Mouse (Mus musculus): Measurements from ENCODE around the gene Asic3. TPM values are rescaled to one million over a fixed set of nuclear protein-coding genes. Genes with fewer than 3 reads are reported as not detected.

Asic3 gene
- polyA plus RNA-seq, 2 experiments, result not detected

DNA sequence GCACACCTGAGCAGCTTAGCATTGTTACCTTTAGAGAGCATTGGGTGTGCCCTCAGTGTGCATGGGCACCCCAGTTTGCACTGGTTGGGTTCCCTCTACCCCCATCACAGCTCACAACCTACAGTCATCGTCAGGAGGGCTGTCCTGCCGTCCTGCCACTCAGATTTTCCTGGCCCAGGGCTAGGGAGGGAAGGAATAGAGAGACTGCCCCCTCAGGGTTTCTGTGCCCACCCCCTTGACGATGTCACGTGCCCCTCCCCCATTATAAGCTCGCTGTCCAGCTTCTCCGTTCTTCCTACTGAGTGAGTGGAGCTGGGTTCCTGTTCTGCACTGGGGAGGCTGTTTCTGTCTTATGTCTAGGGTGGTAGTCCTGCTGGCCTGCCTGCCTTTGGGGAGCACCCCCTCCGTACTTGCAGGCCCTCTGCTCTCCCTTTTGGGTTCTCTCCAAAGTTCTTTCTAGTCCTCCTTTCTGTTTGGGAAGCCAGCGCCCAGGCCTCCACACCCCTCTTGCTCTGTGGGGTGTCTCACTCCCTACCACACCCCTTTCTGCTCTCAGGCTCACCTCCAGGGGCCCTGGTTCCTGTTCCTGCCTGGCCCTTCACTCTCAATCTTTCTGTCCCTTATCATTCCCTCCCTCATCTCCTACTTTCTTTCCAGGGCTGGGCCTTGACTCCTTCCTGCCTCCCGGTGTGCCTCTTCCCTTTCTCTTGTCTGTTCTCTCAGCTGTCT is 13.5 kb downstream of the Asic3 start:
- TF ChIP-seq EP300 (IDR thresholded peaks at IDR 0.05; ENCODE audit: low read depth) (no peak), CTCF (IDR thresholded peaks at IDR 0.05; ENCODE audit: low read depth) (no peak)
- H3K9me3 ChIP-seq (ENCODE audit: control insufficient read depth, low read length), result no peaks in the 10 kb centered on the region
- H3K4me2 ChIP-seq (ENCODE audit: low read depth), result peak overlapping the region; percentile 98
- no peak overlapping the region for H3K9ac ChIP-seq (replicated peaks)
- peaks cover 21 to 28% of the 10 kb centered on the region in 2 experiments for H3K4me1 ChIP-seq (replicated peaks; ENCODE audit: control insufficient read depth in 2 of 2, insufficient read depth in 2 of 2, low read length in 1 of 2)
- no peak for DNase-seq (ENCODE audit: low read depth in 3 of 3, low spot score in 3 of 3)
- no peak overlapping the region for H3K4me3 ChIP-seq (ENCODE audit: insufficient read depth in 1 of 2, low read depth in 2 of 2, low read length in 2 of 2)
- 14% methylated on average over 9 of the region's 9 CpGs for WGBS (ENCODE audit: insufficient replicate concordance)
- no peak overlapping the region for H3K27ac ChIP-seq
- no peaks in the 10 kb centered on the region; the same call in none of the 2 replicates for H3K36me3 ChIP-seq (replicated peaks; ENCODE audit: control insufficient read depth, insufficient read depth, low read depth)
- H3K27me3 ChIP-seq (ENCODE audit: control insufficient read depth, insufficient read depth, low read length), result no peaks in the 10 kb centered on the region
- no peak for ATAC-seq (ENCODE audit: insufficient read depth)

DNA sequence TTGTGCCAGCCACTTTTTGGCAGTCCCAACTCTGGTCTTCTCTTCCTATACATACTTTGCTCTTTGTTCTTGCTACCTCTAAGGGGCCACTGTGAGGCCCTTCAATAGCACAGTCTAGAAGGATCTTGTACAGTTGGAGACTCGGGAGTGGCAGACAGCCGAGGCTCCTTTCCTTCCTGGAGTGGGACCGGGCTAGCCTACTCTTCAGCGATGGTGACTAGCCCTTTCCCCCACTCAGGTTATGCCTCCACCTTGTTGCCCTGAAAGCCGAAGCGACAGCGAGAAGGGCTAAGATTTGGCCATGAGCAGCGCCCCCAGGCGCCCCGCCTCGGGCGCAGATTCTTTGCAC is 14.1 kb downstream of the Asic3 start:
- H3K4me1 ChIP-seq (replicated peaks; ENCODE audit: control insufficient read depth in 2 of 2, insufficient read depth in 2 of 2, low read length in 1 of 2), result peaks cover 21 to 28% of the 10 kb centered on the region in 2 experiments
- no peaks in the 10 kb centered on the region for H3K9me3 ChIP-seq (ENCODE audit: control insufficient read depth, low read length)
- H3K4me2 ChIP-seq (ENCODE audit: low read depth), result no peak overlapping the region; the same call in 1 of the 2 replicates
- H3K9ac ChIP-seq (replicated peaks), result no peak overlapping the region
- ATAC-seq (ENCODE audit: insufficient read depth), result no peak
- H3K27me3 ChIP-seq (ENCODE audit: control insufficient read depth, insufficient read depth, low read length), result no peaks in the 10 kb centered on the region
- TF ChIP-seq CTCF (IDR thresholded peaks at IDR 0.05; ENCODE audit: low read depth) (no peak), EP300 (IDR thresholded peaks at IDR 0.05; ENCODE audit: low read depth) (no peak)
- no peaks in the 10 kb centered on the region; the same call in none of the 2 replicates for H3K36me3 ChIP-seq (replicated peaks; ENCODE audit: control insufficient read depth, insufficient read depth, low read depth)
- no peak for DNase-seq (ENCODE audit: low read depth in 3 of 3, low spot score in 3 of 3)
- H3K4me3 ChIP-seq (ENCODE audit: insufficient read depth in 1 of 2, low read depth in 2 of 2, low read length in 2 of 2), result no peak overlapping the region
- WGBS (ENCODE audit: insufficient replicate concordance), result 33% methylated on average over 12 of the region's 12 CpGs
- no peak overlapping the region for H3K27ac ChIP-seq

DNA sequence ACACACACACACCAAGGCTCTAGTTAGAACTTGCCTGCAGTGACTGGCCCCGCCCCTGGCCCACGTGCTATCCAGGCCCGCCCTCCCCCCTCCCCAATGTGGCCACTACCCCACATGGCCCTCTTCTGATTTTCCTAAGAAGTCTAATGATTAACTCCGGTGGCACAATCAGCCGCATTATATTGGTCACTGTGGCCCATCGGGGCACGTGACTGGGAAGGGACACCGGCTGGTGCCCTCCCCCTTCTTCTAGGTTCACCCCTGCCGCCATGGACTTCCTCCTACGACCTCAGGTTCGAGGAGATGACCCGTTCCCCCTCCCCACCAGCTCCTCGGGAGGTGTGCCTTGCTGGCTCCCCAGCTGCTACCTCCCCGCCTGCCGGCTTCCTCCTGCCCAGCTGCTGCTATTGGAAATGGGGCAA is 14.8 kb downstream of the Asic3 start:
- Histone ChIP-seq H3K36me3 (replicated peaks; ENCODE audit: control insufficient read depth, insufficient read depth, low read depth) (no peaks in the 10 kb centered on the region; the same call in none of the 2 replicates), H3K4me3 (ENCODE audit: insufficient read depth in 1 of 2, low read depth in 2 of 2, low read length in 2 of 2) (peak overlapping the region; percentile 22 to 32), H3K4me2 (ENCODE audit: low read depth) (peak overlapping the region; percentile 41), H3K9me3 (ENCODE audit: control insufficient read depth, low read length) (no peaks in the 10 kb centered on the region), H3K27ac (no peak overlapping the region), H3K27me3 (ENCODE audit: control insufficient read depth, insufficient read depth, low read length) (no peaks in the 10 kb centered on the region), H3K4me1 (replicated peaks; ENCODE audit: control insufficient read depth in 2 of 2, insufficient read depth in 2 of 2, low read length in 1 of 2) (peaks cover 18 to 25% of the 10 kb centered on the region in 2 experiments), H3K9ac (replicated peaks) (no peak overlapping the region)
- TF ChIP-seq CTCF (IDR thresholded peaks at IDR 0.05; ENCODE audit: low read depth), result no peak
- TF ChIP-seq EP300 (IDR thresholded peaks at IDR 0.05; ENCODE audit: low read depth), result no peak
- DNase-seq (ENCODE audit: low read depth in 3 of 3, low spot score in 3 of 3) (no peak), ATAC-seq (ENCODE audit: insufficient read depth) (no peak)
- WGBS (ENCODE audit: insufficient replicate concordance), result 15% methylated on average over 15 of the region's 15 CpGs

DNA sequence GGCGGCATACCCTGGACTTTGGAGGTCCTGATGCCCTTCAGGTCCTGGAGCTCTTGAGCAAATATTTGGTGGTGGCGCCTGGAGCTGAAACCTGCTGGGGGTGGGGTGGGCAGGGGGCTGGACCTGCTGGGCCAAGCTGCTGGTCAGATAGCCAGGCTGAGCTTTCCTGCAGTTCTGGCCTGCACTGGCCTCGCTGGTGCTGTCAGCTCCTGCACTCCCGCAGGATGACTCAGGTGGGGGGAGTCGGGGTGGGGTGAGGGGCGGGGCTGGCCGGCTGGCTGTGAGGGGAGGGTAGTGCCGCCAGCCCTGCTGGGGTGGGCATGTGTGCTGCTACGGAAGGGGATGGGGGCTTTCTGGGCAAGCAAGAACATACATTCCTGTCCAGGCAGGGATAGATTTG is 15.4 kb downstream of the Asic3 start:
- DNase-seq (ENCODE audit: low read depth in 3 of 3, low spot score in 3 of 3), result no peak
- ATAC-seq (ENCODE audit: insufficient read depth), result no peak
- peak overlapping the region; percentile 41 for H3K4me2 ChIP-seq (ENCODE audit: low read depth)
- H3K9ac ChIP-seq (replicated peaks), result no peak overlapping the region
- peak overlapping the region; percentile 22 to 32; a peak in 3 of 4 replicates for H3K4me3 ChIP-seq (ENCODE audit: insufficient read depth in 1 of 2, low read depth in 2 of 2, low read length in 2 of 2)
- H3K4me1 ChIP-seq (replicated peaks; ENCODE audit: control insufficient read depth in 2 of 2, insufficient read depth in 2 of 2, low read length in 1 of 2), result peaks cover 18 to 25% of the 10 kb centered on the region in 2 experiments
- TF ChIP-seq CTCF (IDR thresholded peaks at IDR 0.05; ENCODE audit: low read depth), result no peak
- no peak for TF ChIP-seq EP300 (IDR thresholded peaks at IDR 0.05; ENCODE audit: low read depth)
- WGBS (ENCODE audit: insufficient replicate concordance), result 36% methylated on average over 9 of the region's 9 CpGs
- no peak overlapping the region for H3K27ac ChIP-seq
- H3K36me3 ChIP-seq (replicated peaks; ENCODE audit: control insufficient read depth, insufficient read depth, low read depth), result no peaks in the 10 kb centered on the region; the same call in none of the 2 replicates
- no peaks in the 10 kb centered on the region for H3K27me3 ChIP-seq (ENCODE audit: control insufficient read depth, insufficient read depth, low read length)
- no peaks in the 10 kb centered on the region for H3K9me3 ChIP-seq (ENCODE audit: control insufficient read depth, low read length)

DNA sequence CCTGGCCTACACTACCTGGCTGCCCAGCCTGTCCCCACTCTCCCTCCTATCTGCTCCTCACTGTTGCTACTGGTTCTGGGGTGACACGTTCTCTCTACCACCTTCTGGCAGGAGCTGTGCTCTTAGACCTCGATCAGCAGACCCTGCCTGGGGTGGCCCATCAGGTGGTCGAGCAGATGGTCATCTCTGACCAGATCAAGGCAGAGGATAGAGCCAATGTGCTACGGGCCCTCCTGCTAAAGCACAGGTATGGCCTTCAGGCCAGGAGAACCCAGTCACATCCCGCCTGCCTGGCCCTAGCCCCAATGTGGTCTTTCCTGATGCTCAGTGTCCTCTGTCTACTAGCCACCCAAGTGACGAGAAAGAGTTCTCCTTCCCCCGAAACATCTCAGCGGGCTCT is 20.8 kb downstream of the Asic3 start:
- H3K36me3 ChIP-seq (replicated peaks; ENCODE audit: control insufficient read depth, insufficient read depth, low read depth), result peaks cover 2% of the 10 kb centered on the region
- no peaks in the 10 kb centered on the region for H3K27me3 ChIP-seq (ENCODE audit: control insufficient read depth, insufficient read depth, low read length)
- no peak overlapping the region for H3K9ac ChIP-seq (replicated peaks)
- ATAC-seq (ENCODE audit: insufficient read depth), result no peak
- no peaks in the 10 kb centered on the region for H3K4me1 ChIP-seq (replicated peaks; ENCODE audit: control insufficient read depth in 2 of 2, insufficient read depth in 2 of 2, low read length in 1 of 2)
- H3K4me3 ChIP-seq (ENCODE audit: insufficient read depth in 1 of 2, low read depth in 2 of 2, low read length in 2 of 2), result no peak overlapping the region
- H3K27ac ChIP-seq, result no peak overlapping the region
- H3K4me2 ChIP-seq (ENCODE audit: low read depth), result no peak overlapping the region
- no peak for TF ChIP-seq EP300 (IDR thresholded peaks at IDR 0.05; ENCODE audit: low read depth)
- TF ChIP-seq CTCF (IDR thresholded peaks at IDR 0.05; ENCODE audit: low read depth), result no peak
- no peak for DNase-seq (ENCODE audit: low read depth in 3 of 3, low spot score in 3 of 3)
- H3K9me3 ChIP-seq (ENCODE audit: control insufficient read depth, low read length), result no peaks in the 10 kb centered on the region
- WGBS (ENCODE audit: insufficient replicate concordance), result 76% methylated on average over 8 of the region's 8 CpGs
